Mouse (Mus musculus) kidney, adult 11 months (tissue): ENCODE measurements around the gene Agxt2.
A peak's percentile ranks its signal among the peaks of the same experiment; 100 is the strongest.

Source experiments
- DNase-seq: peaks from one replicate; pipeline ENCODE4 v3.0.0; 2022

The Agxt2 gene

DNA sequence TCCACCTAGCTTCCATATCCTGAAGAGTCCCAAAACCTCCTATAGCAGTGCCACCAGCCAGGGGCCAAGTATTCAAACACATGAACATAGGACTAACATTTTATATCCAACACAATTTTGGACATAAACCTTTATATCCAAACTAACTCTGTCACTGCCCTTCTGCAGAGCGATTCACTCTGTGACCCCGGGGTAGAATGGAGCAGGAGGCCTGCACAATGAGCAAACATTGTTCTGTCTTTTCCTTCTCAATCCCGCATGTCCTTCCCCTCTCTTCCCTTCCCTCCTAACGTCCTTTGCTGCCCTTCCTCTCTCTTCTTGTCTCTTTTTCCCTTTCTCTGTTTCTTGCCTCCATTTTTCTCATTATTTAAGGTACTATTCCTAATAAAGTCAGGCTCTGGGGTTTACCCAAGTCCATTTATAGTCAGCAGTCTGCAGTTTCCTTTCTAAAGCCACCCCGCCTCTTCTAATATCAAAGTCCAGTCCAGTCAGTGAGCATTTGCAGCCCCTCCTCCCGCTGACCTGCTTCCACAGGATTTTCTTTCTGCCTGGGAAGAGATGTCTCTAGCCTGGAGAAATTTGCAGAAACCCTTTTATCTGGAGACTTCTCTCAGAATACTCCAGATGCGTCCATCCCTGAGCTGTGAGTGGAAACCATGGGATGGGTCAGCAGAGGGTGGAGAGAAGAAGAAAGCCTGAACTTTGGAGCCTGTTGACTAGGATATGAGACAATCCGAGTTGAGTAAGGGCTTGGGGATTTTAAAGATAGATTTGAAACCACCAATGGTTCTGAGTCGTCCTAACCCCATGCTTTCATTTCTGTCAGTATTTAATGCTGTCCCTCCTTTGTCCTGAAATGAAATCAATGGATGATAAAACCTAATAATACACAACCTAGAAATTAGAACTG is at the start of gene Agxt2:
TSS of gene Agxt2 (plus strand) at position 494 of the 910 bp plus-strand sequence.
- DNase-seq: peak; percentile 68

DNA sequence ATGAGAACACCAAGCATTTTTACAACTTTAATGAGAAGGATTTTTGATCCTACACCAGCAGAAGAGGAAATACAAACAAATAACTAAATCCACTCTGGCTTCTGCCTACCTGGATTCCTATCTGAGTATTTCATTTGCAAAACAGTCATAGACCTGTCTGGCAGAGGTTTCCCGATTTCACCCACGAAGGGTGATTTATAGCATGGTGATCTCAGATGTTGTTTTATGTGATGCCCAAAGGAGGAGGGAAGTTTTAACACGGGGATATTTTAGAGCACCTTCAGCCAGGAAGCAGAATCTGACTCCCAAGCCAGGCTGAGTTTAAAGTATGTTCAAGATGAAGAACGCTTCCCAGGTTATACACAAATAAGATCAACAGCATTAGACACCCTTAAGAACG is 46.5 kb upstream of the Agxt2 start:
- DNase-seq: no peak

DNA sequence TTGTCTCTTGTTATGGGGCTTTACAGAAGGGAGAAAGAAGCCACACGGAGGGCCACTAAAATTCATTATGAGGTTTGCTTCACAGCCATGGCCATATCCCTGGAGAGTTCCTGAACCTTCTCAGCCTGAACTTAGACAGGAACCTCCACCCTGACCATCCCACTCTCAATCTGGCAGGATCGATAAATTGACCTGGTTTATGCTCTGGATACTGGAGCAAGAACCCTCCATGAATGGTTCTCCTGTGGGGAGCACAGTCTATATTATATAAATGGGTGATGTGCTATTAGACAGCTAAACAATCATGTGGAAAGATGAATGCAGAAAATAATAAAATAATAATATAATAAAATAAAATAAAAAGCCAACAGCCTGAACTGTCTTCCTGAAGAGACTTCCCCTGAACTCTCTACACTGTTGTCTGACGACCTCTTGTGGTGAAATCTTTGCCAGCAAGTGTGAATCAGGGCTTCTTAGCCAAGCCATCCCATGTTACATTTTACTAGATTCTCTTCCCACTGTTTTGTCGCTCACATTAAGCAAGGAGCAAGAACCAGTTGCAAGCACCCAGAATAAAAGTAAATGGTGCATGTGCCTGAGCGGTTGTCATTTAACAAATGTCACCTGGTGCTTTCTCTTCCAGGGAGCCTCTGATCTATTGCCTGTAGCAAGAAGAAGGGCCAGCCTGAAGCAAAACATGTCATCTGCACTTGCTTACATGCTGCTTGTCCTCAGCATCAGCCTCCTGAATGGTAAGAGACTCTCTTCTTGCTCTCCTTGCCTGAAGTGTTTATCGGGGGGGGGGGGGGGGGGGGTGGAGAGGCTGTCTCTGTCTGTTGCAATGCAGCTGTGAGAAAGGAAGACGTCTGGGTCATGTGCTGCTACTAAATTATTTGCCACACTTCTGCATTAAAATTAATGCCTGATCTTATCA is 44.5 kb upstream of the Agxt2 start:
- DNase-seq: peak; percentile 7

DNA sequence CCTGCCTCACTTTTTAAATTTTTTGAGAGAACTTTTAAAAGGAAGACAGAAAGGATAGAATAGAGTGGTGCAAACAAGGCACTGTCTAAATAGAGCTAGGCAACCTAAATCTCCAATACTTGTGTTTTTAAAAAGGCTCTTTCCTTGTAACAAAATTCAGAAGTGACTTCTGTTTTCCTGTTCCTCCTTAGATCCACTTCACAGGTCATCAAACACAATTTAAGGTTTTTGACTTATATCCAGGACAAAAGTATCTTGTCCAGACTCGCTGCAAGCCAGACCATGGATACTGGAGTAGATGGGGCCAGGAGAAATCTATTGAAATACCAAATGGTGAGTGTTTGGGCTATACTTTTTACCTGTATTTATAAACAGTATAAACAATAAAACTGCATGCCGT is 33.3 kb upstream of the Agxt2 start, which contains the start of gene Gm21973:
TSS of gene Gm21973 (plus strand) at position 301 of the 400 bp plus-strand sequence.
- DNase-seq: no peak

DNA sequence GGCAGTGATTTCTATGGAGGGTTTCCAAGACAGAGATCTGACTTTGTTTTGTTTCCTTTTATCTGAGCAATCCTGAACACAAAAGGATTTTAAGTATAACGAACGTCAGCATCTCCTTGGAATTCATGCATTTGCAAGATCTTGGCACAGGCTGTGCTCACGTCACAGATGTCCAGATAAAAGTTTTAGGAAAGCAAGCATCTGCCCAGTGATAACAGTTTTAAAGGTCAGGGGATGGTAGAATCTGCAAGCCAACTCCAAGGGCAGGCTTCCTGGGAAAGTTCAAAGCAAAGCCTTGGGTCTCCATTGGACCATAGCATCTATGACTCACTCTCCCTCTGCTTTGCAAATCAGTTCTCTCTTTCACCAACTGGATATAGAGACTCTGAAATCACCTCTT is 27.7 kb upstream of the Agxt2 start:
- DNase-seq: no peak

DNA sequence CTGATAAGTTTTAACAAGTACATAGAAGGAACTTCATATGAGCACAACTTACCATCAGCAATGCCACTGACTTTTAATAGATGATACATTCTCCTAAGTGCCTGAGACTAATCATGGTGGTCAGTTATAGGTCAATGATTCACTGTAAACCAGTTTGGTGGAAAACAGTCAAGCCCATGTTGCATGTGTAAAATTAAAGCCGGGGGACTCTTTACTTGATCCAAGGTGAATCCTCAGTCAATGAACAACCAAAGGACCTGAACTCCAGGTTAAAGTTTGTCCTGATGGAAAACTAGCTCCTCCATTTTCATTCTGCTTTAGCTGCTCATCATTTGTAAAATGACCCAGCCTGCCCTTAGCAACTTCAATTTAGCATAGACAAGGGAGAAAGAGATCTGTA is 25.8 kb upstream of the Agxt2 start:
- DNase-seq: peak; percentile 37

DNA sequence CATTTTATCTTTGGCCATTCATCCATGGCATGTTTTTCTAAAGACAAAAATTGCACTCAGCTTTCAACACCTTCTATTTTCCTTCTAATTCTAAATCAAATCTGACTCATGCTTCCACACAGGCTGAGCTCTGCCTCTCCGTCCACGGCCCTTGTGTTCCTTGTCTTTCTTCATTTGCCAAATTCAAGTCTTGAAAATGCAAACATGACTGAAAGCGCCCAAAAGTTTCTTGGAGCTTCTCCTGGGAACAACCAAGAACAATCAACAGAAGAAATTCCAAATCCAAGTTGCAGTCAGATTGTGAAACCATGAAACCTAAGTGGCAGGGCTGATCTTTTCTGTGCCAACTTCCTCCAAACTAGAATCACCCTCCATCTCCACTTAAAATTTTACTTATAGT is 19.7 kb upstream of the Agxt2 start:
- DNase-seq: no peak

DNA sequence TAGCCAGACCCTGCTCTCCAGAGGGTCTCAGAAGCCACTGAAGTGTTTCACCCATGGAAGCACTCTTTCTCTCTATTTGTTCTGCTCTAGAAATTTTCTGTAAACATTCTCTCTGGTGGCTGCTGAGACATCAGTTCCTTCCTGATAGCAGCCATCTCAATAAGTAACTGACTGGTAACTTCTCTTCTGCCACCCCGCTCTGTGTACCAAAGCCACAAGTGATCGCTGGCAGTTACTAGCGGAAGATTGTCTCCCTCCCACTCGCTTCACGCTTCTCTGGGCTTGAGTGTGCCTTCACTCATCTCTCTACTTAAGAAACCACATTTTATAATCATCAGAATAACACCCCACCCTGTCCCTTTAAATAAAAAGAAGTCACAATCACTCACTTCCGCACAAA is 11.3 kb upstream of the Agxt2 start:
- DNase-seq: no peak

DNA sequence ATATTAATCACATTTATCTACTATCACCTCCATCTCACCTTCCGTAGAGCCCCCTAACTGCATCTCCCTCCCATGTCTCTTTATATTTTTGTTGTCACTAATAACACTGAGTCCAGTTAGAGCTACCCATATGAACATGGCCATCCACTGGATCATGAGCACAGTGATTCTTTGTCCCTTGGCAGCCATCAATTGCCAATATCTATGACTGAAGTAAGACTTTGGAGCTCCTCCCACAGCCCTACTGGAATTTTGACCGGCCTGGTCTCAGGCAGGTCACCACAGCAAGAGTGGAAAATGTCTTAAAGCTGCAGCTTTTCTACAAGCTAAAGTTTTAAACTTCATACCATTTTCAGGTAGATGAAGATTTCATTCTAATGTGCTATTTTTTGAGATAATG is 8.0 kb downstream of the Agxt2 start:
- no peak for DNase-seq

DNA sequence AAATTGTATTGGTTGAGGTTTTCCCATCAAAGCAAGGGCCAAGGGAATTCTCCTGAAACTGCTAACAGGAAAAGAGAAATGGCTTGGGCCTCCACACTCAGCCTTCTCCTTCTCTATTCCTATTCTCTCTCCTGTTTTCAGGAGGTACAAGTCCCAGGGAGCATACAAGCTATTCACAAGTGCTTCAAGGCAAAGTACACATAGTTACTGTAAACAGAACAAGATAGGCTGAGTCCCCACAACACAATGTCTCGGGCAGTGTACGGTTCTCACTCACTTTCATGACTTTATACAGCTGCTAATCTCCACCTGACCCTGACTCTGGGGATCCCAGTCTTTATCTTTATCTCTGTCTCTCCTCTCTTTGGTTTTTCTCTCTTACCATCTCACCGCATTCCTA is 17.1 kb downstream of the Agxt2 start:
- DNase-seq: no peak

DNA sequence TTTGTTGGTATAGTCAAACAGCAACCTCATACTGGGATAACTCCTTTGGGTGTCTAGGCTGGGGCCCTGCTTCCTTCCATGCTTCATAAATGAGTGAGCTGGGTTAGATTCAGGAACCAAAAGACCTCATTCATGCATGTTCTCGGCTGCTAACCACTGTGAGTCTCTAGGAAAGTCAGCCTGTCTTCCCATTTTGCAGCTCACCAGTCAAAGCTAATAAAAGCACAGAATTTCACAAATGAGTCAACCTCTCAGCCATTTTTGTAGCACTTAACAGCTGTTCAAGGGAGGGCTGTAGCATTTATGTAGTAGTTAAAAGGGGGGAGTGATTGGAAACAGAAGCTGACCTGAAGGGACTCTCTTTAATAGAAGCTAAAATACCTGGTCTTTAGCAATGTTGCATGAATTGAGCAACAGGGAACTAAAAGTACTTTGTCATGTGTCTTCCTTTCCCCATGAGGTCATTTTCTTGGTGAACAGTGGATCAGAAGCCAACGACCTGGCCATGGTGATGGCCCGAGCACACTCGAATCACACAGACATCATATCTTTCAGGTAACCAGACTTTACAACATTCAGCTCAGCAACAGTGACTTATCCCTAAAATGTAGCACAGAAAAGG is 20.1 kb downstream of the Agxt2 start:
- DNase-seq: no peak

DNA sequence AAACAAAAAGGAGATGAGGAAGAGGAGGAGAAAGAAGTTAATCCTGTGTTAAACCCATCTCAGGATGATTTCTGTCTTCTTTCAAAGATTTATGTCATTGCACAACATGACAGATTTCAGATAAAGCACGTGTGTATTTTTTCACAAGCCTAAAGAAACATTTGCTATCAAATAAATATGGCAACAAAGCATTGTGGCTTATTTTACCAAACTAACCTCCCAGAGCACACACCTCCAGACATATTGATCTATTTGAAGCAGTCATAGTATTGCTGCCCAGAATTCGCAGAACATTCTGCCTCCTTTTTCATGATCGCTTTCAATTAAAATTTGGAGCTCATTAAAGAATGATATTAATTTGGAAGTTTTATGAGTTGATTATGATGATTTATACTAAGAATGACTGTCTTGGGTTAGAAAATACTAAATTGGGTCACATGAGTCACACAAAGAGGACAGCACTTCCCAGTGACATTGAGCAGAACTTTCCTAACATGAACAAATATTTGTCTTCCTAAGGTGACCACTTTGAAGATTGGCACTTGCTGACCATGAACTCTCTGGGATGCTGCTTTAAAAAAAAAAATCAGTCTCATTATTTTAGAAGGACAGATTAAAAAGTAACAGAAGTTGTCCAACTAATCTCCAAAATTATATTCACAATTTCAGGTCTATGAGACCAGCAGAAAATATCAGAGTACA is 21.6 kb downstream of the Agxt2 start:
- no peak for DNase-seq

DNA sequence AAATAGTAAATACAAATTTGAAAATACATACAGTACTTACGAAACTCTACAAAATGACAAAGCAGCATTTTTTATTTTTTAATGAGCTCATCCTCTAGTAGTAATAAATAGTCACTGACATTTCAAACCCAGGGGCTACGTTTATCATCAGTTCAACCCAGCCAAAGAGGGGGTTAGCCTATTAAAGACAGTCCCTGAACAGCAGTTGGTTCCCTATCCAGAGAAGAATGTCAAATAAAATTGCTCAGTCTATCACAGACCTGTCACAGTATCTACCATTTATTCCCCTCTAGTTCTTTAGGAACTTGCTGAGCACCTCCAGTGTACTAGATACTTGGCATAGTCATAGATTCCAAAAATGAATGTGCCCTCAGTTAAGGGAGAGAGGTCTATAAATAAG is 28.9 kb downstream of the Agxt2 start:
- no peak for DNase-seq

DNA sequence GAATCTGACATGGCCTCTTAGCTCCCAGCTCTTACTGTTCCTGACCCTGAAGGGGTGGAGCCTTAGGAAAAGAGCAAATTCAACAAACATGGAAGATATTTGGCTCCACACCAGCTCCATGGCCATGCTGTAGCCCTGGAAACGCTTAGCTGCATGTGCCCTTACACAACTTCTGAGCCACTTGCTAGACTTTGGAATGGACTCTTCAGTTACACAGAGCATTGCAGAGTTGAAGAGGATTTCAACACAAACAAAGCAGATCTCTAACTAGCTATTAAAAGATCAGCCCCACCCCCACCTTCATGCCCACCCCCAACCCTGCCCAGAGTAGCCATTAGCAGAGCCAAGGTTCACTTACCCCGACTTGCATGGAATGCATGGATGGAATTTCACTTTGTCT is 41.5 kb downstream of the Agxt2 start:
- peak; percentile 91 for DNase-seq

DNA sequence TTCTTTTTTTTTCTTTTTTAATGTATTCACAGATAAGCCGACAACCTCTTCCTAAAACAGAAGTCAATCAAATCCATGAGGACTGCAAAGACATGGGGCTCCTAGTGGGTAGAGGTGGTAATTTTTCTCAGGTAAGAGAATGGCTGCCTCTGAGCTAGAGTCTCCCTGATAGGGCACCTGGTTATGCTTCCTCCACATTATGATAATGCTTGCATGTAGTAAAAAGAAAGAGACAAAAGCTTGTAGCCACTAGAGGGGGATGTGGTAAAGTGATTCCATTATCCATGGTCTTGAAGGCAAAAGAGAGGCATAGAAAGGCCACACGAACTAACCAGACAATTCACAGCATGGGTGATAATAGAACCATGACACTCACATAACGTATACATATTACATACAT is 42.1 kb downstream of the Agxt2 start:
- peak; percentile 9 for DNase-seq

DNA sequence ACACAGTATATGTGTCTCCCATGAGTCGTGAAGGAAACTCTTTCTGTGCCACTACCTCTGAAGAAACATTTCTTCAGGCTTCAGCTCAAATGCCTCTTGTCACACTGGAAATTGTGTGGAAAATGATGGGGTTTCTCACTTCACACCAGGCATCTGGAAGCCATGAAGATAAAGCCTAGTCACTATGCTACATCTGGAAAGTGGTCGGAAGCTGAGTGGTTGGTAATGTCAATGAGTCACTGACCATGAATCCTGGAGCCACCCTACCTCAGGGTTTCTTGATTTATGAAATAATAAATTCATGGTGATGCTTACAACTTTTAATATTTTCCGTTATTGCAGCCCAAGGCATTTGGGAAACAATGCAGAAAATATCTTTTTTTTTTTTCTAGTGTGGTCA is 51.5 kb downstream of the Agxt2 start:
- no peak for DNase-seq

DNA sequence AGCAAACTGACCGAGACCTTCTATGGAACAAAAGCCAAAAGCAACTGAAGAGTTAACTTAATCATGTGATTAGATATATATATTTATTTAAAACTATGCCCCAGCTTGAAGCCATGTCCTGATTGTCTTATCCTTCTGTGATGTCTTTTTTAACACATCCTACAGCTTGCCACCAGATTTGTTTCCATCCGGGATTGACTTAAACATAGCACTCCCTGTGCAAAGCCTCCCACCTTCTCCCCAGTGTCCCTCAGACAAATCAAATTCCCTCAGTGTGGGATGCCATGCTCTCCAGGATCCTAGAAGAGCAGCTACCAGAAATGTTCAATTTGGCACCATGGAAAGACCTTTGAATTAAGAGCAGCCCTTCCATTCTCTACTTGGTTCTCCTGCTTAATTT is 52.5 kb downstream of the Agxt2 start:
- no peak for DNase-seq

DNA sequence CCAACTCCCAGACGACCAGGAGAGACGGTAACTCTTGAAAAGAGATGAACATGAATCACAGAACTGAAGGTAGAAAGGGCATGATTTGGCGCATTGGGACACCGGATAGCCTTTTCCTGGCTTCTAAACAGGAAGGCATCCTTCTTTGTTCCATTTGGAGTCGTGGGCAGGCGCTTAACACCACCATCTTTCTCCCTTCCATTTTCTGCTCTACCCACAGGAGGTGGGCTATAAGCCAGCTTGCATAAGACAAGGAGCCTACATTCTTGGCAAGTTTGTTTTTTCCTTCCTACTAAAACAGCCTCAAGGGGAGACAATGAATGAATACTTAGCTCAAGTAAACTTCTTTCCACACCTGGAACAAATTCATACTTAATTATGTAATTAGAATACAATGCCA is 55.3 kb downstream of the Agxt2 start:
- DNase-seq: no peak

DNA sequence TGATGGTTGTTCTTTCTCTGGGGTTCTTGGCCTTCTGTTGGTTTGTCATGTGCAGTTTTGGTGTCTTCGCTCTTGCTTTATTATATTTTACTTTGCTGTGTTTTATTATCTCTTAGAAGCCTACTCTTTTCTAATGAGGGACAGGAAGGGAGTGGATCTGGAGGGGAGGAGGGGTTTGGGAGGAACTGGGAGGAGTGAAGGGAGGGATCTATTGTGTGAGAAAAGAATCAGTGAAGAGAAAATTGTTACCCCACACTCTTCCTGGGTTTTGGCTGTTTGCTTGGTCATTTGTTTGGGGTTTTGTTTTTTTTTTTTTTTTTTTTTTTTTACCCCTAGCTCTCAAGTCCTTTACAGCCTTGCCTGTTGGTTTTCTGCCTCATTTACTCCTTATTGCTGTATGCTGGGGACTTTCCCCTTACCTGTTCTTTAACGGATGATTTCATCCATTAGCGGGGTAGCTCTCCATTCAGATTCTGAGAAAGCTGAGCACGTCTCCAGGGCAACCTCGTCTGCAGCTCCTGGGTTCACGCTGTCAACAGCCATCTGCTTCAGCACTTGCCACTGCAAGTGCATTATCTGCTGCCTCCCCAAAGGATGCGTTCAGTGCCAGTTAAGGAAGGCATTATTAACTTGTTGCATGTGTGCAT is 62.9 kb downstream of the Agxt2 start:
- DNase-seq: no peak

DNA sequence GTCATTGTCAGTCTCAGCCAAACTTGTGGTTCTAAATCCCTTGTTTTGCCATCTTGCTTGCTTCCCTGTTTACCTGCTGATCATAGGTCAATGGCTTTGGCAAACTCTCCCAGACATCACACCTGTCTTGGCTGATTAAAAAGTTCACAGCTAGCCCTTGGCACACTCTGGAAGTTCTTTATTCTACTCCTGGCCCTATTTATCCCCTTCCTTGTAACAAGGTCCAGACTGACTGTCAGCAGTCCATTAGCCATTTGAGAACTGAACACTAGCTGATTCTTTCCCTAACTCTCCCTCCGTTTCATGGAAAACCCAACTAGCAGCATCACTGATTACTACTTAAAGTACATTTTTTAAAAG is 63.4 kb downstream of the Agxt2 start:
- no peak for DNase-seq

DNA sequence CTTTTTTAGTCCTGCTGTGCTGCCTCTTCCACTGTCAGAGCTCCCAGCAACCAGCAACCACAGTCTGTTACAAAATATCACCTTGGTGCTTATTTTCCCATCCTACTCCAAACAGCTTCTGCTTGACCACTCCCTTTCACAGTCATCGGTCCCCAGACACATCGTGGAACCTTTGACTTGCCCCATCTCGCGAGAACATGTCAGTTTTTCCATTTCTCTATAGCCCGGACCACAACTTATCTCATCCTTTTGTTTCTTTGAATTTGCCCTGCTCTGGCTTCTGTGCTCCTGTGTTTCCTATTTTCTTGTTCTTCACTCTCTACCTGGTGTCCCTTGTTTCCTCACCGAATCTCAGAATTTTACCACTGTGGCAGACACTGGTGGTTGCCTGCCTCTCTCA is 67.8 kb downstream of the Agxt2 start:
- DNase-seq: no peak

DNA sequence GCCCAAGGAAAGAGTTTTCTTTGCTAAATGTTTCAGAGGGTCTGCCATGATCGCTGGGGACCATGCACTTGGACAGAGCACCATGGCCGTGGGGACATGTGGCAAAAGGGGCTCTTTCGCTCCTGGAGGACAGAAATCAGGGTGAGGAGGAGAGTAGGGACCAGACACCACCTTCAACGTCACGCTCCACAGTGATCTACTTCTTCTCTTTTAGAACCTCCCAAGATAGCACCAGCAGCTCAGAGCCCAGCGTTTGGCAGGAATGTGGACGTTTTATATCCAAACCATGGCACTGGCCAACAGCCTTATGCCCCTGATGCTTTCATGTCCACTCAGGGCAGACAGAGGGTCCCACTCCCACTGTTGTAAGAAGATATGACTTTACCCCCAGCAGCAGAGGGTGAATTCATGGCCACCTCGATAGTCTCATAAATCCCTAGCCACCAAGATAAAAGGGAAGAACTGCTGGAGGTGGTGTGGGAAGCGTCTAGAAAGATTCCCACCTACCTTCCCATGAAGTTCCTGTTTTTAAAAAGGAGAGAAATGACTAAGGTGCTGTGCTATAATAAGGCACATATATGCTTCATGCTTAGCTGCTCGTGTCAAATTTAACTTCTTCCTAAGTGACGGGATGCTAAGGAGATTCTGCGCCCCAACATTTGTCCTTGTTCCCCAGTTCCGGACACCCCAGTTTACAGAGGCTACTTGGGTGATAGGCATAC is 68.4 kb downstream of the Agxt2 start:
- no peak for DNase-seq
